Mouse (Mus musculus) spleen, adult 2 months (tissue): ENCODE data around the gene Bpifc.

Source experiments
- CTCF ChIP-seq: fragments of 200-500 bp; IDR thresholded peaks from 2 replicates; pipeline ENCODE4 v1.5.1; 2011; ENCODE audit warnings: mild to moderate bottlenecking, inconsistent platforms; ENCODE audit not compliant: insufficient read depth, insufficient read length, insufficient replicate concordance; ENCODE audit errors: extremely low read depth
- POLR2A ChIP-seq: fragments of 200-500 bp; IDR thresholded peaks from 2 replicates; pipeline ENCODE4 v1.6.1; 2011; ENCODE audit warnings: low read depth, low read length, inconsistent platforms

DNA sequence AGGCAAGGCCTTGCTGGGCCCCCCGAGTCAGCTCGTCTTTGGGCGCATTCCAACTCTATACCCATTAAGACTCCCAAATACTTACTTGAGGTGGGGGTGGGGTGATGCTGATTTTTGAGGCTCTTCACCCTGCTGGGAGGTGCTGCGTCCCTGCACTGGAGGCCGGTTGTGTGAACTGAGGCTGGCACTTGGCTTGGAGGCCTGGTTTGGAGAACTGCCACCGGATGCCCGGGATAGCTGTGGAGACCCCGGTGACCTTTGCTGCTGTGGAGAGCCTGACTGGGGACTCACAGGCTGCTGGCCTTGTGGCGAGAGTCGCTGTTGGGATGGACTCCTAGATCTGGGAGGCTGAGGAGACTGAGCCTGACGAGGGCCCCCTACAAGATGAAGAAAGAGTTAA lies 45.6 kb upstream of the Bpifc start:
- TF ChIP-seq CTCF (no peak), POLR2A (no peak)
